Mouse (Mus musculus) heart, postnatal 0 days (tissue): Measurements from ENCODE around the gene Lrrn2. TPM values are rescaled to one million over a fixed set of nuclear protein-coding genes. Genes with fewer than 3 reads are reported as not detected.

Experiments
- ATAC-seq: fragments of 200-750 bp; cut with Nextera tagmentation; 2 replicates; pipeline ENCODE4 v1.8.0; 2017; ENCODE audit warnings: low read depth, moderate number of reproducible peaks, moderate library complexity; ENCODE audit not compliant: insufficient read depth
- DNase-seq: peaks from one replicate; pipeline ENCODE4 v3.0.0-alpha.2; 2016; ENCODE audit warnings: low spot score
- H3K27ac ChIP-seq: fragments of 300-500 bp; sonication (generic); 2 replicates; pipeline ENCODE4 v1.5.1; 2014; ENCODE audit warnings: low read depth, mild to moderate bottlenecking
- H3K27me3 ChIP-seq: fragments of 300-500 bp; sonication (generic); 2 replicates; pipeline ENCODE4 v1.6.1; 2014; ENCODE audit warnings: low read length, mixed read lengths; ENCODE audit not compliant: control insufficient read depth, insufficient read depth
- H3K36me3 ChIP-seq: fragments of 300-500 bp; sonication (generic); replicated peaks from 2 replicates; pipeline ENCODE4 v1.6.1; 2014; ENCODE audit warnings: low read length, mixed read lengths; ENCODE audit not compliant: control insufficient read depth, insufficient read depth
- H3K4me1 ChIP-seq: fragments of 300-500 bp; sonication (generic); 2 replicates; pipeline ENCODE4 v1.6.1; 2014; ENCODE audit warnings: antibody characterized with exemption; ENCODE audit not compliant: control insufficient read depth, insufficient read depth
- H3K4me2 ChIP-seq: fragments of 300-500 bp; sonication (generic); 2 replicates; pipeline ENCODE4 v1.6.1; 2014; ENCODE audit warnings: low read depth, mild to moderate bottlenecking, low read length, moderate library complexity
- H3K4me3 ChIP-seq: fragments of 300-500 bp; sonication (generic); 2 replicates; pipeline ENCODE4 v1.5.1; 2014; ENCODE audit warnings: low read depth, low read length
- H3K9ac ChIP-seq: fragments of 300-500 bp; sonication (generic); replicated peaks from 2 replicates; pipeline ENCODE4 v1.6.1; 2014; ENCODE audit warnings: low read depth, low read length, mixed read lengths
- H3K9me3 ChIP-seq: fragments of 300-500 bp; sonication (generic); replicated peaks from 2 replicates; pipeline ENCODE4 v1.6.1; 2016; ENCODE audit warnings: low read length; ENCODE audit not compliant: control insufficient read depth
- CTCF ChIP-seq: IDR thresholded peaks from 2 replicates; pipeline ENCODE4 v1.5.1; 2016; ENCODE audit warnings: antibody characterized with exemption, control low read depth, low read depth
- EP300 ChIP-seq: IDR thresholded peaks from 2 replicates; pipeline ENCODE4 v1.6.1; 2016; ENCODE audit warnings: antibody characterized with exemption, low read depth
- WGBS: fragments of 180-500 bp; shearing (Covaris S2); extraction: QIAGEN DNeasy Blood & Tissue Kit; methylation state at CpG from one replicate; pipeline ENCODE4 v1.1.7; 2014; 5-methylcytosine and 5-hydroxymethylcytosine counted together
- polyA plus RNA-seq: library from polyadenylated mRNA; unstranded; fragments of >200 nt; fragmentation: Nextera tagmentation; extraction: Ambion mirVana; gene quantifications from 2 replicates; pipeline ENCODE4 v1.2.1, GENCODE M21; 2015
- total RNA-seq: library from RNA; depleted of rRNA; stranded (reverse); fragments of >200 nt; gene quantifications from 2 replicates; pipeline ENCODE4 v1.2.3, GENCODE M21; 2014; ENCODE audit warnings: low replicate concordance

Lrrn2 gene
- total and polyA plus RNA-seq, 2 experiments from 2014 or later: 5.0 to 7.0 TPM

GRCm38 (mm10) chr1:132851771-132852170 is 28.3 kb upstream of the Lrrn2 start:
- Histone ChIP-seq H3K9me3 (0 out of 2 replicates have a peak, but pooled peaks cover 5% of the 10 kb centered on the region), H3K27me3 (no peaks in the 10 kb centered on the region), H3K4me2 (no peak overlapping the region), H3K27ac (peak overlapping the region; percentile 82), H3K36me3 (no peaks in the 10 kb centered on the region), H3K9ac (no peak overlapping the region), H3K4me3 (no peak overlapping the region), H3K4me1 (peaks cover 31% of the 10 kb centered on the region)
- 28% methylated on average over 4 of the region's 4 CpGs for WGBS
- DNase-seq (peak; percentile 64), ATAC-seq (peak; percentile 88)
- TF ChIP-seq CTCF (no peak), EP300 (no peak)

GRCm38 (mm10) chr1:132853312-132853711 is 26.8 kb upstream of the Lrrn2 start:
- Histone ChIP-seq H3K4me1 (peaks cover 41% of the 10 kb centered on the region), H3K36me3 (no peaks in the 10 kb centered on the region), H3K4me3 (no peak overlapping the region), H3K27ac (peak overlapping the region; percentile 82), H3K27me3 (no peaks in the 10 kb centered on the region), H3K9me3 (no peaks in the 10 kb centered on the region), H3K9ac (no peak overlapping the region), H3K4me2 (0 out of 2 replicates have a peak overlapping the region, but pooled peaks have one; percentile 8)
- 8% methylated on average over 8 of the region's 8 CpGs for WGBS
- DNase-seq (peak; percentile 79), ATAC-seq (peak; percentile 90)
- TF ChIP-seq EP300 (no peak), CTCF (no peak)

DNA sequence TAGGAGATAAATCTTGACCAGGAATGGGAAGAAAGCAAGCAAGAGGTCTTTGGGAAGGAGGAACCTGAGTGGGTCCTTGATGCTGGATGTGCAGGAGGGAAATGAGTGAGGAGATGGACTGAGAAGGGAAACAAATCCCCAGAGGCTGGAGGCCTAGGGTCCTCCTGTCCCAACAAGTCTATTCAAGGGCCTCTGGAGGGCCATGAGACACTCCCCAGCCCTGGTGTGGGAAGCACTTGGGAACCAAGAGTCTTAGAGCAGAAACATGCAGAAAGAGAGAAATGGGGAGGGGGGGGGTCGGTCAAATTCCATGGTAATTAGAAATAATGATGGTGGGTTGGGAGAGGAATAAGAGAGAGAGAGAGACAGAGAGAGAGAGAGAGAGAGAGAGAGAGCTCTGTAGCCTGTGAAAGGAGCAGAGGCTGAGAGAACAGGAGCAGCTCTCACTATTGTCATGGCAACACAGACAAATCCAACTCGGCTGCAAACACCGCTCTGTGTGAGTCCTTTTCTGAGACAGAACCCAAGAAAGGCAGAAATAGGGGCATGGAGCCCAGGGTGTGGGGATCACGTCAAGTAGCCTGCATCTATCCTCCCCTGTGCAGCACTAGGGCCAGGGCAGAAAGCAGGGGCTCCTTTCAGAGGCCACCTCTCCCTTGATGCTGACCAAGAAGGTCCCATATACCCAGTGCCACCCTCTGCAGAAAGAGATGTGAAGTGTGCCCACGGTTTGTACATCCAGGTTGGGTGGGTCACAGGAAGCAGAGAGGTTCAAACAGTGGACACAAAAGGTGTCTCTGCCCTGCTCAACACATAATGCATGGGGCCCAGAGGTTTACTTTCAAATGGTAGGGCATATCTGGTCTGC is 21.3 kb upstream of the Lrrn2 start:
- no peak overlapping the region for H3K4me3 ChIP-seq
- H3K36me3 ChIP-seq: no peaks in the 10 kb centered on the region
- TF ChIP-seq CTCF: no peak
- no peak for TF ChIP-seq EP300
- H3K4me1 ChIP-seq: peaks cover 21% of the 10 kb centered on the region
- no peak overlapping the region for H3K27ac ChIP-seq
- H3K4me2 ChIP-seq: no peak overlapping the region
- H3K9me3 ChIP-seq: no peaks in the 10 kb centered on the region
- 64% methylated on average over 5 of the region's 5 CpGs for WGBS
- DNase-seq (no peak), ATAC-seq (no peak)
- H3K27me3 ChIP-seq: no peaks in the 10 kb centered on the region
- no peak overlapping the region for H3K9ac ChIP-seq

- 51% methylated on average over 2 of the region's 2 CpGs for WGBS
- no peaks in the 10 kb centered on the region for H3K4me1 ChIP-seq
- no peaks in the 10 kb centered on the region for H3K36me3 ChIP-seq
- no peaks in the 10 kb centered on the region for H3K9me3 ChIP-seq
- H3K4me3 ChIP-seq: no peak overlapping the region
- H3K27ac ChIP-seq: no peak overlapping the region
- H3K27me3 ChIP-seq: no peaks in the 10 kb centered on the region
- DNase-seq: no peak
- H3K4me2 ChIP-seq: no peak overlapping the region
- no peak for ATAC-seq
- TF ChIP-seq CTCF (no peak), EP300 (no peak)
- H3K9ac ChIP-seq: no peak overlapping the region
Observed at GRCm38 (mm10) chr1:132864220-132864619, 15.9 kb upstream of the Lrrn2 start.

DNA sequence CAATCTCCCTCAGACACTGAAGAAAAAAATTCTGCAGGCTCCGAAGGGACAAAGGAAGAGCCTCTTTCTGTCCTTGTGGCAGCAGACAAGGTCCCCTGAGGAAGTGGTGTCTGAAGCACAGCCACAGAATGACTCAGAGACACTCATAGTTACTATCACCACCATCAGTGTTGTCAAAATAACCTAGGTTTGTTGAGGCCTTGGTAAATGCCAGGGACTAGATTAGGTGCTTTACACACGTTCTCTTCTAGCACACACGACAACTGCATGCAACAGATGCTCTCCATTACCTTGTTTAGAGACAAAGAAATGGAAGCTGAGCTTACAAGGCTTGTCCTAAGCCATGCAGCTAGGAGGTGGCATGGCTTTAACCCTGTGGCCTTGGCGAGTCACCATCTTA is 14.5 kb upstream of the Lrrn2 start:
- TF ChIP-seq EP300: no peak
- TF ChIP-seq CTCF: no peak
- Histone ChIP-seq H3K9me3 (no peaks in the 10 kb centered on the region), H3K4me3 (no peak overlapping the region), H3K4me1 (no peaks in the 10 kb centered on the region), H3K36me3 (no peaks in the 10 kb centered on the region), H3K4me2 (no peak overlapping the region), H3K9ac (no peak overlapping the region), H3K27me3 (no peaks in the 10 kb centered on the region), H3K27ac (no peak overlapping the region)
- no peak for DNase-seq
- no peak for ATAC-seq
- WGBS: 64% methylated on average over 4 of the region's 4 CpGs

DNA sequence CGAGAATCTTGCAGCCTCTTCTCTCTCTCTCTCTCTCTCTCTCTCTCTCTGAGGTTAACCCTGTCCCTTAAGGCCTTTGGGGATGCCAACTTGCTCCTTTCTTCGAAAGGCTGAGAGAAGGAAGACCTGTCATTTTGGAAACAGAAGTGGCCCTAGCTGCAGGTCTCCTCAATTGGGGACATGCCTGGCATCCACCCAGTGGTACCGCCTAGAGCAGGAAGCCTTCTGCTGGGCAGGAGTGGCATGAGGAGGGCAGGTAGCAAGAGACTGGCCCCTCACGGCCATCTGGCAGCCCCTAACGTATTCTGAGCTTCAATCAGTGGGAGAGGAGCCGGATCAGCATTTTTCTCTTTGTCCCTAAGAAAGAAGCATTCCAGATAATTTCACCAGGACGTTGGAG is 9.7 kb upstream of the Lrrn2 start:
- TF ChIP-seq CTCF (no peak), EP300 (no peak)
- 65% methylated on average over 7 of the region's 7 CpGs for WGBS
- H3K9ac ChIP-seq: no peak overlapping the region

More for the DNA sequence above, 9.7 kb upstream of the Lrrn2 start:
- no peaks in the 10 kb centered on the region for H3K9me3 ChIP-seq
- H3K4me3 ChIP-seq: no peak overlapping the region
- H3K27ac ChIP-seq: no peak overlapping the region
- ATAC-seq: no peak
- no peaks in the 10 kb centered on the region for H3K27me3 ChIP-seq
- H3K36me3 ChIP-seq: no peaks in the 10 kb centered on the region
- H3K4me1 ChIP-seq: no peaks in the 10 kb centered on the region
- no peak for DNase-seq
- H3K4me2 ChIP-seq: no peak overlapping the region
